Mouse (Mus musculus): Measurements from ENCODE around the gene Sclt1.

GRCm38 (mm10) chr3:41743436-41743835 is 1.1 kb upstream of the Sclt1 start:
- no peak for TF ChIP-seq CTCF (IDR thresholded peaks at IDR 0.05; ENCODE audit: low read depth, low read length)
- no peak for TF ChIP-seq POLR2A (IDR thresholded peaks at IDR 0.05; ENCODE audit: borderline replicate concordance, low read depth, low read length)

All from bone marrow macrophage, adult 2 months (primary cell).